Mouse (Mus musculus) MEL (cell line): ENCODE results near the gene Rapgef4.

Experiments used
- CHD2 ChIP-seq: IDR thresholded peaks from 2 replicates; pipeline ENCODE4 v1.6.1; 2011; ENCODE audit warnings: low read length, improper control_type of control experiment
- CTCF ChIP-seq, 3 experiments: IDR thresholded peaks in 2 of 3; conservative IDR thresholded peaks in 1 of 3; 2 replicates each; pipeline ENCODE4 v1.5.1; 2011 to 2012; ENCODE audit warnings: low read length in 3 of 3, low read depth in 2 of 3, mild to moderate bottlenecking in 2 of 3, improper control_type of control experiment in 1 of 3, inconsistent platforms in 1 of 3, mixed read lengths in 1 of 3, moderate library complexity in 1 of 3; ENCODE audit not compliant: control insufficient read depth in 1 of 3, insufficient read depth in 1 of 3, poor library complexity in 1 of 3, severe bottlenecking in 1 of 3
- E2F4 ChIP-seq: IDR thresholded peaks from 2 replicates; pipeline ENCODE4 v1.6.1; 2011; ENCODE audit warnings: low read depth, low read length, improper control_type of control experiment, borderline replicate concordance
- ELF1 ChIP-seq: IDR thresholded peaks from 2 replicates; pipeline ENCODE4 v1.6.1; 2014; ENCODE audit warnings: low read depth, mild to moderate bottlenecking, inconsistent platforms, low read length, improper control_type of control experiment, moderate library complexity
- EP300 ChIP-seq, 2 experiments: IDR thresholded peaks; 2 replicates each; pipeline ENCODE4 v1.6.1; 2011; ENCODE audit warnings: improper control_type of control experiment in 2 of 2, low read length in 2 of 2, low read depth in 1 of 2, mild to moderate bottlenecking in 1 of 2
- GATA1 ChIP-seq: IDR thresholded peaks from 2 replicates; pipeline ENCODE4 v1.6.1; 2011; ENCODE audit warnings: low read depth, low read length, improper control_type of control experiment
- HCFC1 ChIP-seq: IDR thresholded peaks from 2 replicates; pipeline ENCODE4 v1.6.1; 2012; ENCODE audit warnings: low read depth, mild to moderate bottlenecking, inconsistent platforms, low read length, improper control_type of control experiment, moderate library complexity
- KAT2A ChIP-seq: conservative IDR thresholded peaks from 2 replicates; pipeline ENCODE4 v1.6.1; 2012; ENCODE audit warnings: low read depth, low read length, improper control_type of control experiment, inconsistent platforms
- POLR2A ChIP-seq, 2 experiments: IDR thresholded peaks; 2 replicates each; pipeline ENCODE4 v1.6.1; 2011 to 2012; ENCODE audit warnings: low read length in 2 of 2, mild to moderate bottlenecking in 2 of 2, control low read depth in 1 of 2, improper control_type of control experiment in 1 of 2, low read depth in 1 of 2, moderate library complexity in 1 of 2; ENCODE audit not compliant: control insufficient read depth in 1 of 2, insufficient read depth in 1 of 2, poor library complexity in 1 of 2
- TAL1 ChIP-seq: IDR thresholded peaks from 2 replicates; pipeline ENCODE4 v1.6.1; 2012; ENCODE audit warnings: mild to moderate bottlenecking, inconsistent platforms, low read length, moderate library complexity, mixed read lengths
- TCF12 ChIP-seq: IDR thresholded peaks from 2 replicates; pipeline ENCODE4 v1.6.1; 2014; ENCODE audit warnings: low read depth, mild to moderate bottlenecking, inconsistent platforms, low read length, improper control_type of control experiment, moderate library complexity
- USF1 ChIP-seq: IDR thresholded peaks from 2 replicates; pipeline ENCODE4 v1.6.1; 2014; ENCODE audit warnings: low read depth, mild to moderate bottlenecking, inconsistent platforms, low read length, improper control_type of control experiment, moderate library complexity

DNA sequence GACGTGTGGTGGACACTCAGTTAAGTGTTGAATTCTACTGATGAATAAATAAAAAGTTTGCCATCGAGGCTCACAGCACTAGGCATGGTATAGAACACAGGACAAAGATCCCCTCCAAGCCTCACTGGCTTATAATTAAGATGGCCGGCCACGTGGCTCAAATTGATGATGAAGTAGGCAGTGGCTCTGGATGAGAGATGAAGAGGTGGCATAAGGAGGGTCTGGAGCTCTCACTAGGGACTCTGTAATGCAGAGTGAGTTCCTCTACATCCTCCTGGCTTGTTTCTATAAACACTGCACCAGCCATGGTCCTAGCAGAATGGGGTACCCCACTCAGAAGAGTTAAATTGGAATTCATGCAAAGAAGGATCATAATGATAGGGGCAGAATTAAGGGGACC, 241.2 kb downstream of the Rapgef4 start:
- TF ChIP-seq CTCF (IDR thresholded peaks at IDR 0.05 in 2 of 3, conservative IDR thresholded peaks at IDR 0.05 in 1 of 3; ENCODE audit: control insufficient read depth in 1 of 3, insufficient read depth in 1 of 3, low read depth in 2 of 3, low read length in 3 of 3, poor library complexity in 1 of 3, severe bottlenecking in 1 of 3): no peak
- TF ChIP-seq CHD2: no peak
- no peak for TF ChIP-seq POLR2A (IDR thresholded peaks at IDR 0.05; ENCODE audit: control insufficient read depth in 1 of 2, insufficient read depth in 1 of 2, low read depth in 1 of 2, low read length in 2 of 2, poor library complexity in 1 of 2)
- TF ChIP-seq EP300 (IDR thresholded peaks at IDR 0.05; ENCODE audit: low read depth in 1 of 2, low read length in 2 of 2): no peak
- TF ChIP-seq GATA1: no peak
- no peak for TF ChIP-seq E2F4
- no peak for TF ChIP-seq TAL1
- no peak for TF ChIP-seq TCF12
- no peak for TF ChIP-seq ELF1
- no peak for TF ChIP-seq HCFC1
- no peak for TF ChIP-seq USF1
- TF ChIP-seq KAT2A: no peak
